Mouse (Mus musculus) small intestine, adult 2 months (tissue): Measurements from ENCODE around the gene Higd1a.

Experiments used
- CTCF ChIP-seq: fragments of 200-500 bp; IDR thresholded peaks from 2 replicates; pipeline ENCODE4 v1.5.1; 2012; ENCODE audit warnings: low read depth, mild to moderate bottlenecking, control low read depth, inconsistent platforms, low read length, moderate library complexity, mixed read lengths; ENCODE audit not compliant: insufficient replicate concordance, insufficient read length; ENCODE audit errors: extremely low read depth
- POLR2A ChIP-seq: fragments of 200-500 bp; IDR thresholded peaks from 2 replicates; pipeline ENCODE4 v1.6.1; 2012; ENCODE audit warnings: low read depth, mild to moderate bottlenecking, control low read depth, inconsistent platforms, low read length, moderate library complexity

DNA sequence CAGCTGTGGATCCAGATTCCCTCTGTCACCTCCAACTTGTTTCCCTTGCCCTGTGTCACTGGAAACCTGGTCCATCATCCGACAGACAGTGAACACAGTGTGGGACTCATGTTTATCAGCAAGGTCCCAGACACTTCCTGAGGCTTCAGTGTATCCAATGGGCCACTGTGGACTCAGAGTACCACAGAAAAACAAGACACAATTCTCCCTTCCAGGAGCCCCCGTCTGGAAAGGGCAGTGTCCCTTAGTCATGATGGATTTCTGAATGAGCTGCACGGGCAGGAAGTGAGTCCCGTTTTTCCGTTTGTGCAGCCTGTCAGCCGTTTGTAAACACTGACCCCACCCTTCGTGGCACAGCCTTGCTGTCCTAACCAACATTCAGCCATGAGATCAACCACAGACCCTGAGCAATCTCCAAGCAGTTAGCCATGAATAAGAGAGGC is 23.9 kb upstream of the Higd1a start:
- TF ChIP-seq CTCF (no peak), POLR2A (no peak)
